Mouse (Mus musculus): ENCODE measurements around the gene Ppih.

DNA sequence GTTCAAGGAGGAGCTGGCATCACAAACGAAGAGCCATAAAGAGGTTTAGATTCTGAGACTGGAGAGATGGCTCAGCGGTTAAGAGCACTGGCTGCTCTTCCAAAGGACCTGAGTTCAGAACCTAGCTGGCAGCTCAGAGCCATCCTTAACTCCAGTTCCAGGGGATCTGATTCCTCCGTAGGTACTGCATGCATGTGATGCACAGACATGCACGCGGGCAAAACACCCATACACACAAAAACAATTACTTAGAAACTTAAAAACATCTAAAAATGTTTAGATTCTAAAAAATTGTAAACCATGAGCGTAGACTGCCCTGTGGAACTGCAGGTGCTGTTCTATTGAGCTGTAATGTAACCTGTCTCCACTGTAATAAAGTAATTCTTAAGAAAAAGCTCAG is 49.1 kb upstream of the Ppih start:
- TF ChIP-seq CHD2 (IDR thresholded peaks at IDR 0.05; ENCODE audit: low read depth, low read length) (no peak), HCFC1 (IDR thresholded peaks at IDR 0.05; ENCODE audit: borderline replicate concordance, insufficient read depth, low read length) (no peak)
